Mouse (Mus musculus) forebrain, embryonic 16.5 days (tissue): ENCODE measurements around the gene Rora. TPM values are rescaled to one million over a fixed set of nuclear protein-coding genes. Genes with fewer than 3 reads are reported as not detected.

Source experiments
- ATAC-seq: fragments of 200-750 bp; cut with Nextera tagmentation; 2 replicates; pipeline ENCODE4 v1.8.0; 2017; ENCODE audit warnings: mild to moderate bottlenecking, moderate library complexity
- H3K27ac ChIP-seq: fragments of 300-500 bp; sonication (generic); 2 replicates; pipeline ENCODE4 v1.5.1; 2014; ENCODE audit warnings: low read length, control low read depth
- H3K27me3 ChIP-seq: fragments of 300-500 bp; sonication (generic); replicated peaks from 2 replicates; pipeline ENCODE4 v1.6.1; 2014; ENCODE audit warnings: low read length; ENCODE audit not compliant: control insufficient read depth, insufficient read depth
- H3K36me3 ChIP-seq: fragments of 300-500 bp; sonication (generic); 2 replicates; pipeline ENCODE4 v1.6.1; 2014; ENCODE audit not compliant: control insufficient read depth, insufficient read depth
- H3K4me1 ChIP-seq: fragments of 300-500 bp; sonication (generic); replicated peaks from 2 replicates; pipeline ENCODE4 v1.6.1; 2014; ENCODE audit warnings: low read length; ENCODE audit not compliant: control insufficient read depth, insufficient read depth
- H3K4me2 ChIP-seq: fragments of 300-500 bp; sonication (generic); 2 replicates; pipeline ENCODE4 v1.6.1; 2014; ENCODE audit warnings: mild to moderate bottlenecking, low read length, control low read depth
- H3K4me3 ChIP-seq: fragments of 300-500 bp; sonication (generic); replicated peaks from 2 replicates; pipeline ENCODE4 v1.5.1; 2014; ENCODE audit warnings: mild to moderate bottlenecking, low read length, control low read depth
- H3K9ac ChIP-seq: fragments of 300-500 bp; sonication (generic); replicated peaks from 2 replicates; pipeline ENCODE4 v1.6.1; 2014; ENCODE audit warnings: low read depth, low read length, control low read depth
- H3K9me3 ChIP-seq: fragments of 300-500 bp; sonication (generic); 2 replicates; pipeline ENCODE4 v1.6.1; 2016; ENCODE audit warnings: low read length; ENCODE audit not compliant: control insufficient read depth
- WGBS: fragments of 180-500 bp; shearing (Covaris S2); extraction: QIAGEN DNeasy Blood & Tissue Kit; methylation state at CpG from one replicate; pipeline ENCODE4 v1.1.7; 2014; 5-methylcytosine and 5-hydroxymethylcytosine counted together
- polyA plus RNA-seq: library from polyadenylated mRNA; unstranded; fragments of >200 nt; fragmentation: Nextera tagmentation; extraction: Ambion mirVana; gene quantifications from 2 replicates; pipeline ENCODE4 v1.2.1, GENCODE M21; 2015

The Rora gene
- polyA plus RNA-seq, 1 experiment from 2014 or later = 7.9 TPM

- Histone ChIP-seq H3K27me3 (no peaks in the 10 kb centered on the region), H3K27ac (no peak overlapping the region), H3K36me3 (no peaks in the 10 kb centered on the region), H3K4me2 (no peak overlapping the region), H3K4me3 (no peak overlapping the region), H3K9ac (no peak overlapping the region), H3K4me1 (no peaks in the 10 kb centered on the region), H3K9me3 (no peaks in the 10 kb centered on the region)
- ATAC-seq = no peak
- WGBS = 90% methylated on average over 3 of the region's 3 CpGs
Measured at GRCm38 (mm10) chr9:69023314-69023713, 369.7 kb downstream of the Rora start.

- Histone ChIP-seq H3K4me1 (no peaks in the 10 kb centered on the region), H3K36me3 (no peaks in the 10 kb centered on the region), H3K4me2 (no peak overlapping the region), H3K9ac (no peak overlapping the region), H3K4me3 (no peak overlapping the region), H3K27me3 (no peaks in the 10 kb centered on the region), H3K9me3 (no peaks in the 10 kb centered on the region), H3K27ac (no peak overlapping the region)
- no peak for ATAC-seq
- 71% methylated on average over 4 of the region's 4 CpGs for WGBS
Measured at GRCm38 (mm10) chr9:69028177-69028576, 374.6 kb downstream of the Rora start.

GRCm38 (mm10) chr9:69034301-69034871 is 380.8 kb downstream of the Rora start:
- no peak for ATAC-seq
- H3K4me3 ChIP-seq = no peak overlapping the region
- H3K9ac ChIP-seq = no peak overlapping the region
- no peak overlapping the region for H3K4me2 ChIP-seq
- H3K36me3 ChIP-seq = no peaks in the 10 kb centered on the region
- H3K9me3 ChIP-seq = no peaks in the 10 kb centered on the region; the same call in 1 of the 2 replicates
- 92% methylated on average over 10 of the region's 10 CpGs for WGBS
- no peak overlapping the region for H3K27ac ChIP-seq
- H3K4me1 ChIP-seq = no peaks in the 10 kb centered on the region
- H3K27me3 ChIP-seq = no peaks in the 10 kb centered on the region

- no peak for ATAC-seq
- H3K36me3 ChIP-seq = no peaks in the 10 kb centered on the region
- no peak overlapping the region for H3K4me2 ChIP-seq
- no peaks in the 10 kb centered on the region for H3K4me1 ChIP-seq
- no peaks in the 10 kb centered on the region for H3K27me3 ChIP-seq
- H3K9ac ChIP-seq = no peak overlapping the region
- 84% methylated on average over 7 of the region's 7 CpGs for WGBS
- H3K9me3 ChIP-seq = no peaks in the 10 kb centered on the region; the same call in 1 of the 2 replicates
- H3K27ac ChIP-seq = no peak overlapping the region
- no peak overlapping the region for H3K4me3 ChIP-seq
Measured at GRCm38 (mm10) chr9:69035456-69035855, 381.9 kb downstream of the Rora start.

- H3K9me3 ChIP-seq = no peaks in the 10 kb centered on the region; the same call in 1 of the 2 replicates
- no peak overlapping the region for H3K27ac ChIP-seq
- no peak overlapping the region for H3K4me2 ChIP-seq
- WGBS = 49% methylated on average over 3 of the region's 3 CpGs
- ATAC-seq = no peak
- H3K27me3 ChIP-seq = no peaks in the 10 kb centered on the region
- no peak overlapping the region for H3K9ac ChIP-seq
- H3K4me1 ChIP-seq = no peaks in the 10 kb centered on the region
- H3K36me3 ChIP-seq = no peaks in the 10 kb centered on the region
- H3K4me3 ChIP-seq = no peak overlapping the region
Measured at GRCm38 (mm10) chr9:69036296-69036695, 382.7 kb downstream of the Rora start.

- H3K4me2 ChIP-seq = no peak overlapping the region
- peaks cover 2% of the 10 kb centered on the region; the same call in 1 of the 2 replicates for H3K9me3 ChIP-seq
- no peak overlapping the region for H3K9ac ChIP-seq
- ATAC-seq = no peak
- H3K4me1 ChIP-seq = no peaks in the 10 kb centered on the region
- H3K4me3 ChIP-seq = no peak overlapping the region
- no peaks in the 10 kb centered on the region for H3K36me3 ChIP-seq
- no peak overlapping the region for H3K27ac ChIP-seq
- no peaks in the 10 kb centered on the region for H3K27me3 ChIP-seq
- WGBS = 94% methylated on average over 8 of the region's 8 CpGs
Measured at GRCm38 (mm10) chr9:69043920-69044613, 390.5 kb downstream of the Rora start.

- Histone ChIP-seq H3K9ac (no peak overlapping the region), H3K9me3 (0 out of 2 replicates have a peak, but pooled peaks cover 2% of the 10 kb centered on the region), H3K27me3 (no peaks in the 10 kb centered on the region), H3K27ac (no peak overlapping the region), H3K4me2 (no peak overlapping the region), H3K4me3 (no peak overlapping the region), H3K4me1 (no peaks in the 10 kb centered on the region), H3K36me3 (no peaks in the 10 kb centered on the region)
- ATAC-seq = no peak
- WGBS = 93% methylated on average over 7 of the region's 7 CpGs
Measured at GRCm38 (mm10) chr9:69044614-69045133, 391.1 kb downstream of the Rora start.

GRCm38 (mm10) chr9:69045908-69046307 is 392.3 kb downstream of the Rora start:
- ATAC-seq = no peak
- Histone ChIP-seq H3K27me3 (no peaks in the 10 kb centered on the region), H3K9me3 (0 out of 2 replicates have a peak, but pooled peaks cover 2% of the 10 kb centered on the region), H3K36me3 (no peaks in the 10 kb centered on the region), H3K4me1 (no peaks in the 10 kb centered on the region), H3K4me3 (no peak overlapping the region), H3K4me2 (no peak overlapping the region), H3K9ac (no peak overlapping the region), H3K27ac (no peak overlapping the region)
- 87% methylated on average over 8 of the region's 8 CpGs for WGBS

- no peak for ATAC-seq
- no peak overlapping the region for H3K4me3 ChIP-seq
- no peaks in the 10 kb centered on the region for H3K27me3 ChIP-seq
- no peaks in the 10 kb centered on the region for H3K9me3 ChIP-seq
- 66% methylated on average over 8 of the region's 8 CpGs for WGBS
- H3K4me2 ChIP-seq = no peak overlapping the region
- H3K36me3 ChIP-seq = no peaks in the 10 kb centered on the region
- H3K27ac ChIP-seq = no peak overlapping the region
- no peaks in the 10 kb centered on the region for H3K4me1 ChIP-seq
- no peak overlapping the region for H3K9ac ChIP-seq
Measured at GRCm38 (mm10) chr9:69050856-69051255, 397.3 kb downstream of the Rora start.
